Mouse (Mus musculus) hindbrain, embryonic 12.5 days (tissue): ENCODE measurements around the gene Numa1. TPM values are rescaled to one million over a fixed set of nuclear protein-coding genes. Genes with fewer than 3 reads are reported as not detected.
A peak's percentile ranks its signal among the peaks of the same experiment; 100 is the strongest.

Experiments used
- ATAC-seq: fragments of 200-750 bp; cut with Nextera tagmentation; 2 replicates; pipeline ENCODE4 v1.8.0; 2017; ENCODE audit warnings: moderate TSS enrichment; ENCODE audit not compliant: low FRiP score
- H3K27ac ChIP-seq: fragments of 300-500 bp; sonication (generic); 2 replicates; pipeline ENCODE4 v1.5.1; 2016; ENCODE audit warnings: mild to moderate bottlenecking
- H3K27me3 ChIP-seq: fragments of 300-500 bp; sonication (generic); 2 replicates; pipeline ENCODE4 v1.6.1; 2016; ENCODE audit warnings: mild to moderate bottlenecking
- H3K36me3 ChIP-seq: fragments of 300-500 bp; sonication (generic); 2 replicates; pipeline ENCODE4 v1.6.1; 2016; ENCODE audit warnings: mild to moderate bottlenecking
- H3K4me1 ChIP-seq: fragments of 300-500 bp; sonication (generic); 2 replicates; pipeline ENCODE4 v1.6.1; 2016
- H3K4me2 ChIP-seq: fragments of 300-500 bp; sonication (generic); replicated peaks from 2 replicates; pipeline ENCODE4 v1.6.1; 2016; ENCODE audit warnings: mild to moderate bottlenecking
- H3K4me3 ChIP-seq: fragments of 300-500 bp; sonication (generic); 2 replicates; pipeline ENCODE4 v1.5.1; 2016; ENCODE audit warnings: mild to moderate bottlenecking
- H3K9ac ChIP-seq: fragments of 300-500 bp; sonication (generic); 2 replicates; pipeline ENCODE4 v1.6.1; 2016; ENCODE audit warnings: mild to moderate bottlenecking, moderate library complexity
- H3K9me3 ChIP-seq: fragments of 300-500 bp; sonication (generic); replicated peaks from 2 replicates; pipeline ENCODE4 v1.6.1; 2016; ENCODE audit warnings: mild to moderate bottlenecking
- WGBS: fragments of 180-500 bp; shearing (Covaris S2); methylation state at CpG from one replicate; pipeline ENCODE4 v1.1.7; 2016; 5-methylcytosine and 5-hydroxymethylcytosine counted together
- polyA plus RNA-seq: library from polyadenylated mRNA; unstranded; fragments of >200 nt; fragmentation: Nextera tagmentation; extraction: Ambion mirVana; gene quantifications from 2 replicates; pipeline ENCODE4 v1.2.1, GENCODE M21; 2016

Numa1 gene
- polyA plus RNA-seq, 1 experiment from 2014 or later, result 100 TPM

DNA sequence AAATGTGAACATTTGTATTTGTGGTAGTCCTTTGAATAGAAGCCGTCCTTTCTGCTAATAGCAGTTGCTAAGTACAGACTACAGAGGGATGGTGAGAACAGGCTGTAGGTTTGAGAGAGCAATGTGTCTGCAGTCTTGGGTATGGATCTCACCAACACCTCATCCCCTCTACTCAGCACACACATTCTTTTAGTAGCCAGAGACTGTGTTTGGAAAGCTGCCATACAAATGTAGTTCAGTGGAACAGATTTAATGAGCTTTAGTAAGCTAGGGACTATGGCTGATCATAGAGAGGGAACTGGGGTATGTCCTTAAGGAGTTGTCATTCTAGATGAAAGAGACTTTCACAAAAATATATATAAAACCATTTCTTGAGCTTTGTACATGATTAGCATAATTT lies 33.3 kb downstream of the Numa1 start:
- Histone ChIP-seq H3K4me2 (no peak overlapping the region), H3K27me3 (no peaks in the 10 kb centered on the region), H3K4me3 (no peak overlapping the region), H3K4me1 (peaks cover 19% of the 10 kb centered on the region), H3K27ac (no peak overlapping the region), H3K9me3 (no peaks in the 10 kb centered on the region), H3K9ac (no peak overlapping the region), H3K36me3 (no peaks in the 10 kb centered on the region)
- no peak for ATAC-seq
- 91% methylated on average over 1 of the region's 1 CpGs for WGBS

DNA sequence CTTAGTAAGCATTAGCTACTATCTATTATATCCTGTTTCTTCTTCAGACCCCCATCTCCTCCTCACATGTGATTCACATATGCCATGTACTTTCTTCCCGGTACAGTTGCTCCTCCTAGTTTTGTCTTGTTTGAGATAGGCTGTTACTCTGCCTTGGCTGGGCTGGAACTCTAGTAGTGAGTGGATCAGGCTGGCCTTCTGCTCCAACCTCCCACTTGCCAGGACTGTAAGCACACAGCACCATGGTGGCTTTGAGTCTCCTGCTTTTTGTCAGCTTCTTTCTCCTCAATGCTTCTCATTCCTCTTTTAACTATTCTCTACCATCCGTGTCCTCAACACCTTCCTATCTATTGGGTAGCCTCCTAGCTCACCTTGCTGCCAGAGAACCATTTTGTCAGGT lies 34.8 kb downstream of the Numa1 start:
- 68% methylated on average over 2 of the region's 2 CpGs for WGBS

DNA sequence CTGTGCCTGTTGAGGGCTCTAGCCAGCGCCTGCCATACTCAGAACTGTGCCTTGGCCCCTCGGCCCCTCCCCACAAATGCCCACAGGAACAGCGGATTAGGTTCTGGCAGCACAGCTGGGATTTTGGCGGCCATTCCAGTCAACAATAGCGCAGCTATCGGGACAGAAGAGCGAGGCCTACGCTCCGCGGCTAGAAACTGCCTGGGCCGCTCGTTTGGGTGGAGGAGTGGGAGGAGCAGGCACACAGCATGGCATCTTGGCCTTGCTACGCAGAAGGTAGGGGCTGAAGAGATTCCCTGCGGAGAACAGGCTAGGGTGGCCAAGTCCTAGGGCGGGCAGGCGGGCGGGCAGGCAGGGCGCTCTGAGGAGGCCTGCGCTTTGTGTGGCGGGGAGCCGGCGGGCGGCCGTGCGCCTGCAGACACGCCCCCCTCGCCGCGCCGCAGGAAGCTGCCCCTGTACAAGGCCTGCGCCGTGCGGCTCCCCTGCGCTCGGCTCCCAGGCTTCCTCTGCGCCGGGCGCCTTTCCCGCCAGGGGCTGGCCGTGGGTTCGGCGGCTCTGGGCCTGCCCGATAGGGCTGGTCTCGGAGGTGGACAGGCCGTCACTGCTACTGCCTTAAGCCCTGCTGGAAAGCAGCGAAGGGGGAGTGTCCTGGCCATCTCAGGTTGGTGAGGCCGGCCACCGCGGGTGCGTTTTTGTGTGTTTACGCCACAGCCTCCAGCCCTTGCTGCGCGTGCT lies 36.0 kb downstream of the Numa1 start:
- peak overlapping the region; percentile 100 for H3K27ac ChIP-seq
- no peaks in the 10 kb centered on the region for H3K27me3 ChIP-seq
- H3K4me2 ChIP-seq, result peak overlapping the region; percentile 66
- under 1% methylated on average over 41 of the region's 53 CpGs for WGBS
- H3K4me3 ChIP-seq, result peak overlapping the region; percentile 74
- H3K36me3 ChIP-seq, result no peaks in the 10 kb centered on the region
- peak overlapping the region; percentile 93 for H3K9ac ChIP-seq
- peak; percentile 92 for ATAC-seq
- H3K9me3 ChIP-seq, result no peaks in the 10 kb centered on the region
- H3K4me1 ChIP-seq, result peaks cover 33% of the 10 kb centered on the region

More for the DNA sequence above, 34.8 kb downstream of the Numa1 start:
- Histone ChIP-seq H3K4me1 (peaks cover 32% of the 10 kb centered on the region), H3K9ac (no peak overlapping the region), H3K4me3 (no peak overlapping the region), H3K27ac (peak overlapping the region; percentile 100), H3K9me3 (no peaks in the 10 kb centered on the region), H3K27me3 (no peaks in the 10 kb centered on the region), H3K4me2 (0 out of 2 replicates have a peak overlapping the region, but pooled peaks have one; percentile 66), H3K36me3 (no peaks in the 10 kb centered on the region)
- no peak for ATAC-seq

DNA sequence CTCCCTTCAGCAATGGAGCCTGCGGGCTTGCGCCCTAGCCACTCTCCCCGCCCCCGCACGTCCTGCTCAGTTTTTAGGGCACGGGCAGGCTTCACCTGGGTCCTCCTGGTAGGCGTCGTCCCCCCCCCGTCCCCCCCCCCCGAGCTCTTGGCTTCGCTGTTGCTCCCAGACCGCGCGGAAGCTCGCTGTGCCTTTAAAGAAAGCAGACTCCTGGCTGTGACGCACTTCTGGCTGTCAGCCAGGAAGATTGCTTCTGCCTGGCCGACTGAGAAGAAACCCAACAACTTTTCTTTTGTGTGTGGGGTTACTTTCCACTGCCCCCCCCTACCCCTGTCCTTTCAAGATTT lies 36.5 kb downstream of the Numa1 start:
- Histone ChIP-seq H3K4me3 (peak overlapping the region; percentile 74), H3K36me3 (no peaks in the 10 kb centered on the region), H3K27ac (peak overlapping the region; percentile 100), H3K9ac (peak overlapping the region; percentile 93), H3K4me2 (peak overlapping the region; percentile 66), H3K27me3 (no peaks in the 10 kb centered on the region), H3K9me3 (no peaks in the 10 kb centered on the region), H3K4me1 (peaks cover 33% of the 10 kb centered on the region)
- under 1% methylated on average over 15 of the region's 17 CpGs for WGBS
- peak; percentile 76 for ATAC-seq

DNA sequence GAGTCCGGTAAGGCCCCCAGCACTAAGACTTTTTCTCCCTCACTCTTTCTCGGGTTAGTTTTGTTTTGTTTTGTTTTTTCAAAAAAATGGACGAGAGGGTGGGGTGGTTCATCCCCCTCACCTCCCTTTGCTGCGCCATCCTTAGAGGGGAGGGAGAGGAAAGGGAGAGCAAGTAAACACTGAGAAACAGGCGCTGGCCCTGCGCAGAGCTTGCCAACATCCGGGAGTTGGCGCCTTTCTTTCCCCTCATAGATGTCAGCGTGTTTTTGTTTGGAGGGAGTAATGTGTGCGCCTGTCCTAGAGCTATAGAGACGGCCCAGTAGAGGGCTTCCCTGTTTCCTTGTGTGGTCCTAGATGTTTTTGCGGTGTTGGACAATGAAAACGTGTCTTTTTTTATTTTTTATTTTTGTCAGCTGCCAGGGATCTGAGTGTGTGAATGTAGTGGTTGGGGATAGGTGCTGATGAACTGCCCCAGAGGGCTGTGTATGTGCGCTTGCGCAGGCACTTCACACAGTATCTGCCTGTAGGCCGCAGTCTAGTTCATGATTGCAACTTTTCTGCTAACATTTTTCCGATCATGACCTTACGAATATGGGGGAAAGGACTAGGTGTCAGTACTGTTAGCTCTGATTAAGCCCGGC lies 37.0 kb downstream of the Numa1 start:
- H3K27me3 ChIP-seq, result no peaks in the 10 kb centered on the region
- peak; percentile 77 for ATAC-seq
- H3K4me1 ChIP-seq, result peaks cover 33% of the 10 kb centered on the region
- H3K9ac ChIP-seq, result peak overlapping the region; percentile 93
- WGBS, result 3% methylated on average over 19 of the region's 19 CpGs
- 0 out of 2 replicates have a peak, but pooled peaks cover under 1% of the 10 kb centered on the region for H3K36me3 ChIP-seq
- H3K4me2 ChIP-seq, result peak overlapping the region; percentile 66
- no peaks in the 10 kb centered on the region for H3K9me3 ChIP-seq
- peak overlapping the region; percentile 74 for H3K4me3 ChIP-seq
- H3K27ac ChIP-seq, result peak overlapping the region; percentile 100

DNA sequence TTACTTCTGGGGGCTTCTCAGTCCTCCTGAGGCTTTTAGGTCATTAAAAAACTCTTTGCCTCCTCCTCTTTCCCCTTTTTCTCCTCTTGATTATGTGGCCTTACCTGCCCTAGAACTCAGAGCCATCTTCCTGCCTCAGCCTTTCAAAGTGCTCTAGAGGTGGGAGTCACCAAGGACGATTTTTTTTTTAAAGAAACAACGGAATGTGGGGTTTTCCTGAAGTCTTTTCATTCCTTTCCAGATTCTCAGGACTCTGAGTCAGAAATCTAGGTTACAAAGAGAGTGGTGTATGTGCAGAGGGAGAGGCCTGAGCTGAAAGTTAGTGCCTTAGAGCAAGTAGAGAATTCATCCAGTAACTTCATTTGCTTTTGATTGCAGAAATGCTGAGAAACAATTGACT lies 37.8 kb downstream of the Numa1 start:
- H3K27ac ChIP-seq, result peak overlapping the region; percentile 100
- no peaks in the 10 kb centered on the region for H3K9me3 ChIP-seq
- peak overlapping the region; percentile 74 for H3K4me3 ChIP-seq
- H3K36me3 ChIP-seq, result 0 out of 2 replicates have a peak, but pooled peaks cover 4% of the 10 kb centered on the region
- WGBS, result 59% methylated on average over 2 of the region's 2 CpGs
- no peak for ATAC-seq
- peak overlapping the region; percentile 93 for H3K9ac ChIP-seq
- peaks cover 33% of the 10 kb centered on the region for H3K4me1 ChIP-seq
- no peaks in the 10 kb centered on the region for H3K27me3 ChIP-seq
- H3K4me2 ChIP-seq, result peak overlapping the region; percentile 66

DNA sequence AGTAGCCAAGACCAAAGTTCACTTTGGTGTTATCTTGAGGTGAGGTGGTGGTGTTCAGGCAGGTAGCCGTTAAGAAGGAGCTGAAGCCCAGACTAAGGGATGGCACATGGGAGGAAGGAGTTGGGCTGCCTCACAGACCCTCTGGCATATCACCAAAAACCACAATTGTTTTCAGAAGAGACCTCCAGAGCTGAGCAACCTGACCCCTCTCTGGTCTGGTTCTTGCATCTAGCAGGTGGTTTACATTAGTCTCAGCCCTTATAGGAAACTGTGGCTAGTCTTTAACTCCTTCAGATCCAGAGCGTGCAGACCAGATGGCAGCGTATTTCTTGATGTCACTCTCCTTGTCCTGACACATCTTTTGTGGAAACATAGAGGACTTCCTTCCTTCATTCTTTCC lies 39.8 kb downstream of the Numa1 start:
- H3K36me3 ChIP-seq, result 0 out of 2 replicates have a peak, but pooled peaks cover 9% of the 10 kb centered on the region
- H3K27me3 ChIP-seq, result no peaks in the 10 kb centered on the region
- no peak for ATAC-seq
- 71% methylated on average over 3 of the region's 3 CpGs for WGBS
- no peak overlapping the region for H3K4me2 ChIP-seq
- H3K4me3 ChIP-seq, result no peak overlapping the region
- H3K4me1 ChIP-seq, result peaks cover 31% of the 10 kb centered on the region
- H3K27ac ChIP-seq, result 0 out of 2 replicates have a peak overlapping the region, but pooled peaks have one; percentile 2
- H3K9ac ChIP-seq, result no peak overlapping the region
- no peaks in the 10 kb centered on the region for H3K9me3 ChIP-seq

DNA sequence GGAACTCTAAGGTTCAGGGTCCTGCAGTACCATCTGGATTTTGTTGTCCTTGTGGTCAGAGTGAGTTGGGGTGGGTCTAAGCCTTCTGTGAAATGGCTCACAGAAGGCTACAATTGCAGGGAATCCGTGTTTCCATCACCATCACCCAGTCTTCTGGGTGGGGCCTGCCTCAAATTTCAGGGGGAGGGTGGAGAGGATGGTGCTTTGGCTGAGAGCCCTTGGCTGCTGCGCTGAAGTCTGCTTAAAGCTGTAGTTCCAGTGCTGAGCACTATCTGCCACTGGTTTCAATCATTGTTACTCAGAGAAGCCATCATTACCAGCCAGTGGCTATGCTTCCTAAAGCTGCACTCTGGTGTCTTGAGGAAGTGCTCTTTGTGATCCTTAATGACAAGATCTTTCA lies 40.6 kb downstream of the Numa1 start:
- Histone ChIP-seq H3K9me3 (no peaks in the 10 kb centered on the region), H3K27me3 (no peaks in the 10 kb centered on the region), H3K4me3 (no peak overlapping the region), H3K4me2 (no peak overlapping the region), H3K9ac (no peak overlapping the region), H3K27ac (peak overlapping the region; percentile 36), H3K4me1 (peaks cover 26% of the 10 kb centered on the region), H3K36me3 (0 out of 2 replicates have a peak, but pooled peaks cover 13% of the 10 kb centered on the region)
- 54% methylated on average over 2 of the region's 2 CpGs for WGBS
- no peak for ATAC-seq

DNA sequence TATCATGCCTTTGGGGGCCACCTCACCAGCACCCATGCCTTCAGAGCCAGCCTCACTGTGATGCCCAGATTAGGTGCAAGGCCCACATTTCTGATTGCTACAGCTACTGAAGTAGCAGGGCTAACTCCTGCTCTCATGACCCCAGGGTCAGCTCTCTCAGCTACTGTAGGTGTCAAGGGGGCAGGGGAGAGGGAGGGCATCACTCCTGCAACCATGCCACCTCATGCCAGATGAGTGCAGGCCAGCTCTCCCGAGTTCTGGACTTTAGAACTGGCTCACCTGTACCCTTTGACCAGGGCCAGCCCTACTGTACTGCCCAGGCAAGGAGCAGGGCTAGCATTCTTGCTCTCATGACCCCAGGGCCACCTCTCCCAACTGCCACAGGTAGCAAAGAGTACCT lies 48.8 kb downstream of the Numa1 start:
- peaks cover 46% of the 10 kb centered on the region for H3K36me3 ChIP-seq
- H3K4me3 ChIP-seq, result no peak overlapping the region
- H3K4me2 ChIP-seq, result no peak overlapping the region
- H3K9ac ChIP-seq, result no peak overlapping the region
- 100% methylated on average over 1 of the region's 1 CpGs for WGBS
- no peak overlapping the region for H3K27ac ChIP-seq
- no peaks in the 10 kb centered on the region for H3K4me1 ChIP-seq
- no peaks in the 10 kb centered on the region for H3K9me3 ChIP-seq
- no peak for ATAC-seq
- H3K27me3 ChIP-seq, result no peaks in the 10 kb centered on the region

DNA sequence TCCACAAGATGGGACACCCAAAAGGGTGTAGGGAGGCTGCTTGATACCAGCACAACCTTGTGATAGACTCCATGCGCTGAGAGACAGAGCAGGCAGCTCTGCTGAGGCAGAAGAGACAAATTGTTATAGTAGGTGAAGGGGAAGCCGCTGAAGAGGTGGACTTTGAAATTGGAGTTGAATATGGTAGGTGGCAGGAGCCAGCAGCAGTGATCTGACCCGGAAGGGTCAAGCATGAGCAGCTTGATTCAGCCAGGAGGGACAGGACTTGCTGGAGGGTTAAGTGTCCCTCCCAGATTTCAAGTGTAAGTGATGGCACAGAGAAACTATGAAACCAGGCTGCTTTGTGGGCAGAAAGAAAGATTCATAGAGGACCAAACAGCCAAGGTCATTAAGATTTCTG lies 51.2 kb downstream of the Numa1 start:
- Histone ChIP-seq H3K27me3 (no peaks in the 10 kb centered on the region), H3K4me2 (no peak overlapping the region), H3K9me3 (no peaks in the 10 kb centered on the region), H3K4me1 (no peaks in the 10 kb centered on the region), H3K4me3 (no peak overlapping the region), H3K9ac (no peak overlapping the region), H3K27ac (no peak overlapping the region), H3K36me3 (peaks cover 62% of the 10 kb centered on the region)
- 94% methylated on average over 3 of the region's 3 CpGs for WGBS
- no peak for ATAC-seq

DNA sequence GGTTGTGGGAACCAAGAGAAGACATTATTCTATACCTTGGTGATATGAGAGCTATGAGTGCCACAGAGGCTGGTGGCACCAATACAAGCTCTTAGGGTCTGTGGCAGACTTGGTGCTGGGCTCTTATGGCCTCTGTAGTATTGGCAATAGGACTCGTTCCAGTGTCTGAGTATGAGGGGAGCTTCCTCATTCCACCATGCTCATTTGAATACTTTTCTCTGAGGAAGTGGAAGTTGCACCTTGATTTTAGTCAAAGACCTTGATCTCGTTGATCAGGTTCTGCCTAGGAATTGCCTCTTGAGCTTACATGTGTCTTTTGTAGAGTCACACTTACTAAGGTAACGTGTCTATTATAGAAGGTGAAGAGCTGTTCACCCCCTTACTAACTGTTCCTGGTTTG lies 60.3 kb downstream of the Numa1 start:
- 92% methylated on average over 3 of the region's 3 CpGs for WGBS
- peaks cover 93% of the 10 kb centered on the region for H3K36me3 ChIP-seq
- H3K27ac ChIP-seq, result no peak overlapping the region
- H3K27me3 ChIP-seq, result no peaks in the 10 kb centered on the region
- H3K4me3 ChIP-seq, result no peak overlapping the region
- ATAC-seq, result no peak
- no peaks in the 10 kb centered on the region for H3K4me1 ChIP-seq
- H3K9ac ChIP-seq, result no peak overlapping the region
- no peaks in the 10 kb centered on the region for H3K9me3 ChIP-seq
- H3K4me2 ChIP-seq, result no peak overlapping the region

DNA sequence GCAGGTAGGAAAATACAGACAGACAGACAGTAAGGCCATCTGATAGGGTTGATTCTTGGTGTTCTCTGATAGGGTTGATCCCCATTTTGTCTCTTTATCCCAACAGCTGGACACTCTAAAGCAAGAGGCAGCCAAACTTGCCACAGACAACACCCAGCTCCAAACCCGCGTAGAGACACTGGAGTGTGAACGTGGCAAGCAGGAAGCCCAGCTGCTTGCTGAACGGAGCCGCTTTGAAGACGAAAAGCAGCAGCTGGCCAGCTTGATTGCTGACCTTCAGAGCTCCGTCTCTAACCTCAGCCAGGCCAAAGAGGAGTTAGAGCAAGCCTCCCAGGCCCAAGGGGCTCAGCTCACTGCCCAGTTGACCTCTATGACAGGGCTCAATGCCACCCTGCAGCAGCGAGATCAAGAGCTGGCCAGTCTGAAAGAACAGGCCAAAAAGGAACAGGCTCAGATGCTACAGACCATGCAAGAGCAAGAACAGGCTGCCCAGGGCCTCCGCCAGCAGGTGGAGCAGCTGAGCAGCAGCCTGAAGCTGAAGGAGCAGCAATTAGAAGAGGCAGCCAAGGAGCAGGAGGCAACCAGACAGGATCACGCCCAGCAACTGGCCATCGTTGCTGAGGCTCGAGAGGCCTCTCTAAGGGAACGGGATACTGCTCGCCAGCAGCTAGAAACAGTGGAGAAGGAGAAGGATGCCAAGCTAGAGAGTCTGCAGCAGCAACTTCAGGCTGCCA lies 64.5 kb downstream of the Numa1 start:
- Histone ChIP-seq H3K4me1 (no peaks in the 10 kb centered on the region), H3K9ac (no peak overlapping the region), H3K9me3 (no peaks in the 10 kb centered on the region), H3K4me2 (no peak overlapping the region), H3K27me3 (no peaks in the 10 kb centered on the region), H3K27ac (no peak overlapping the region), H3K36me3 (peaks cover 99% of the 10 kb centered on the region), H3K4me3 (no peak overlapping the region)
- WGBS, result 73% methylated on average over 14 of the region's 14 CpGs
- ATAC-seq, result no peak
